Mouse (Mus musculus) ES-E14 (cell line): ENCODE data around the gene Nhlrc4.

Experiments used
- CHD2 ChIP-seq: IDR thresholded peaks from 2 replicates; pipeline ENCODE4 v1.6.1; 2014; ENCODE audit warnings: mild to moderate bottlenecking, low read depth, low read length, inconsistent platforms
- HCFC1 ChIP-seq: IDR thresholded peaks from 2 replicates; pipeline ENCODE4 v1.6.1; 2012; ENCODE audit warnings: low read length, inconsistent platforms, borderline replicate concordance; ENCODE audit not compliant: insufficient read depth
- MAFK ChIP-seq: IDR thresholded peaks from 2 replicates; pipeline ENCODE4 v1.6.1; 2014; ENCODE audit warnings: mild to moderate bottlenecking, low read depth, low read length, inconsistent platforms; ENCODE audit not compliant: insufficient read depth
- ZC3H11A ChIP-seq: IDR thresholded peaks from 2 replicates; pipeline ENCODE4 v1.6.1; 2012; ENCODE audit warnings: low read depth, mild to moderate bottlenecking, inconsistent platforms, low read length, borderline replicate concordance

DNA sequence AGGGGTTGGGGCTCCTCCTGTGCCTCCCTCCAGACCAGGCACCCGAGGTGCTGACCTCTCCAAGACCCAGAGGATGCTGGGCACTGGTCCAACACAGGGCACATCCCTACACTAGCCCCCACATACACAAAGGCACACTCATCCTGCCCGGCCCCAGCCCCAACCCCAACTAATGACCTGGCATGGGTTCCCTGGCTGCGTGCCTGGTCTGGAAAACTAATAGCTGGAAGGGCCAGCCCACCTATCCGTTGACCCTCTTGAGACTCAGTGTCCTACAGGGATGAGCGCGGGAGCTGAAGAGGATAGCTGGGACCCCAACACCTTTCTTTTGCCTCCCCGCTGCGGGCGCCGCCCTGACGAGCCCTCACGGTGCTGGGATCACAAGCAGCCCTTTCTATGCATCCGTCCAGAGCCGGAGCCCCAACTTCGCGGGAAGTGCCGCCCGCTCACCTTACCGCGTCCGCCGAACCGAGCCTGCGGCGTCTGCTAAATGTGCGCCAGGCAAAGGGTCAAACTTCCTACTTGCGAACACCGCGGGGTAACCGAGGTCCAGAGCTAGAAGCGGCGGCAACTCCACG, 6.6 kb upstream of the Nhlrc4 start:
- no peak for TF ChIP-seq MAFK
- TF ChIP-seq CHD2, result no peak
- TF ChIP-seq HCFC1, result no peak
- no peak for TF ChIP-seq ZC3H11A
